Mouse (Mus musculus) liver, embryonic 14.5 days (tissue): ENCODE measurements around the gene Ppp1r16b.

Source experiments
- CTCF ChIP-seq: IDR thresholded peaks from 2 replicates; pipeline ENCODE4 v1.5.1; 2016; ENCODE audit warnings: antibody characterized with exemption, low read depth, control low read depth
- EP300 ChIP-seq: IDR thresholded peaks from 2 replicates; pipeline ENCODE4 v1.6.1; 2016; ENCODE audit warnings: antibody characterized with exemption, low read depth

GRCm38 (mm10) chr2:158778349-158778748 lies 113.2 kb downstream of the Ppp1r16b start:
- TF ChIP-seq CTCF: no peak
- TF ChIP-seq EP300: no peak
